Mouse (Mus musculus) liver, embryonic 16.5 days (tissue): ENCODE results near the gene R3hcc1l. TPM values are rescaled to one million over a fixed set of nuclear protein-coding genes. Genes with fewer than 3 reads are reported as not detected.

ENCODE experiments used
- ATAC-seq: fragments of 200-750 bp; cut with Nextera tagmentation; 2 replicates; pipeline ENCODE4 v1.8.0; 2017; ENCODE audit warnings: low read depth, mild to moderate bottlenecking, moderate number of reproducible peaks, moderate library complexity
- H3K27ac ChIP-seq: fragments of 300-500 bp; sonication (generic); 2 replicates; pipeline ENCODE4 v1.5.1; 2014; ENCODE audit warnings: mild to moderate bottlenecking, low read length
- H3K27me3 ChIP-seq: fragments of 300-500 bp; sonication (generic); 2 replicates; pipeline ENCODE4 v1.6.1; 2014; ENCODE audit warnings: low read depth, low read length, mixed read lengths; ENCODE audit not compliant: control insufficient read depth, insufficient read depth
- H3K36me3 ChIP-seq: fragments of 300-500 bp; sonication (generic); 2 replicates; pipeline ENCODE4 v1.6.1; 2014; ENCODE audit warnings: mild to moderate bottlenecking; ENCODE audit not compliant: control insufficient read depth, insufficient read depth
- H3K4me1 ChIP-seq: fragments of 300-500 bp; sonication (generic); 2 replicates; pipeline ENCODE4 v1.6.1; 2014; ENCODE audit warnings: low read depth, low read length, mixed read lengths; ENCODE audit not compliant: control insufficient read depth
- H3K4me2 ChIP-seq: fragments of 300-500 bp; sonication (generic); 2 replicates; pipeline ENCODE4 v1.6.1; 2014; ENCODE audit warnings: low read depth, low read length, mixed read lengths
- H3K4me3 ChIP-seq: fragments of 300-500 bp; sonication (generic); 2 replicates; pipeline ENCODE4 v1.5.1; 2014; ENCODE audit warnings: low read depth, mild to moderate bottlenecking, low read length
- H3K9ac ChIP-seq: fragments of 300-500 bp; sonication (generic); 2 replicates; pipeline ENCODE4 v1.6.1; 2014; ENCODE audit warnings: low read depth, low read length
- H3K9me3 ChIP-seq: fragments of 300-500 bp; sonication (generic); replicated peaks from 2 replicates; pipeline ENCODE4 v1.6.1; 2016; ENCODE audit warnings: low read length; ENCODE audit not compliant: control insufficient read depth
- WGBS: fragments of 180-500 bp; shearing (Covaris S2); extraction: QIAGEN DNeasy Blood & Tissue Kit; methylation state at CpG from one replicate; pipeline ENCODE4 v1.1.7; 2014; ENCODE audit not compliant: insufficient replicate concordance; 5-methylcytosine and 5-hydroxymethylcytosine counted together
- polyA plus RNA-seq: library from polyadenylated mRNA; unstranded; fragments of >200 nt; fragmentation: Nextera tagmentation; extraction: Ambion mirVana; gene quantifications from 2 replicates; pipeline ENCODE4 v1.2.1, GENCODE M21; 2015

R3hcc1l gene
- polyA plus RNA-seq, 1 experiment from 2014 or later: 12.4 TPM

DNA sequence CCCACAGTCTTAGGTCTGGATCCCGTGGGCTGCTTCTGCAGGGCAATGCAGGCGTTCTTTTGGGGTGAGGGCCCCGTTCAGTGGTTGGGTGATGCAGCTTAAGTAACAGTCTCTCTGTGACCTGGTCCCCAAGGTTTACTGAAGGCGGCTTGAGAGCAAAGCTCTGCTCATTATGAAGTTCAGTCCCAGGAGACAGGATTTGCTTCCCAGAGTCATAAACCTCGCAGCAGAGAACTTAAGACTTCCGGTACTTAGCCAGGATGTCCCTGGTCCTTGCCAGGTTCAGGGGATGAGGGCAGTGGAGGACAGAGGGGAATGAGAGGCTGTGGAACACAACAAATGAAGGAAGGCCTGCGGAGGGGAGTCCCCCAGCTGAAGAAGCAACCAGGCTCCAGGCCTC, 94.6 kb downstream of the R3hcc1l start:
- H3K9ac ChIP-seq: no peak overlapping the region

DNA sequence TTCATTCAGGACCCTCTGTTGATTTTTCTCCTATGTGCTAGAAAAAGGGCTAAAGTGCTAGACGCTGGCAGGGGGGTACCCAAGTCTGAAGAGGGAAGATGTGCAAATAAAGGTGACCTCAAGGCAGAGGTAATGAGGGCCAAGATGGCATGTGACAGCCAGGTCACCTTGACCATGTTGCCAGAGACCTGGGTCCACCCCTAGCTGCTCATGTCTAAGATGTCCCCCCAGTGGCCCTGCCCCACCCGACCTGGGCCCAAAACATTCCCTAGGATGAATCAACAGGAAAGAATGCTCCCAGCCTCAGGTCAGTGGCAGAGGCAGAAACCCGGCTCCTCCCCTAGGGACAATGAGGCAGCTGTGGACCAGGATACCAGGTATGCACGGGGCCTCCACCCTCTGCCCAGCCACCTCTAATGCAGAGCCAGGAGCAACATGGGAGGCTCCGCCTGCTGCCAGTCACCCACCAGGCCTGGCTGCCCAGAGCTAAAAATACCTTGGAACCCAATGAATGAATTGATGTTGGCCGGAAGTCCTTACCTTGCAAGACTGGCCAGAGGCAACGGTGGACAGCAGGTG, 95.2 kb downstream of the R3hcc1l start:
- Histone ChIP-seq H3K4me2 (no peak overlapping the region), H3K9ac (no peak overlapping the region), H3K27ac (no peak overlapping the region), H3K9me3 (no peaks in the 10 kb centered on the region), H3K4me3 (no peak overlapping the region), H3K4me1 (no peaks in the 10 kb centered on the region), H3K27me3 (peaks cover 24% of the 10 kb centered on the region), H3K36me3 (no peaks in the 10 kb centered on the region)
- WGBS: 51% methylated on average over 7 of the region's 7 CpGs
- ATAC-seq: no peak

More for the DNA sequence above, 94.6 kb downstream of the R3hcc1l start:
- no peak for ATAC-seq
- Histone ChIP-seq H3K27me3 (peaks cover 24% of the 10 kb centered on the region), H3K4me1 (no peaks in the 10 kb centered on the region), H3K27ac (no peak overlapping the region), H3K36me3 (no peaks in the 10 kb centered on the region), H3K9me3 (no peaks in the 10 kb centered on the region), H3K4me2 (peak overlapping the region; percentile 47), H3K4me3 (no peak overlapping the region; the same call in 1 of the 2 replicates)
- WGBS: 14% methylated on average over 7 of the region's 7 CpGs

DNA sequence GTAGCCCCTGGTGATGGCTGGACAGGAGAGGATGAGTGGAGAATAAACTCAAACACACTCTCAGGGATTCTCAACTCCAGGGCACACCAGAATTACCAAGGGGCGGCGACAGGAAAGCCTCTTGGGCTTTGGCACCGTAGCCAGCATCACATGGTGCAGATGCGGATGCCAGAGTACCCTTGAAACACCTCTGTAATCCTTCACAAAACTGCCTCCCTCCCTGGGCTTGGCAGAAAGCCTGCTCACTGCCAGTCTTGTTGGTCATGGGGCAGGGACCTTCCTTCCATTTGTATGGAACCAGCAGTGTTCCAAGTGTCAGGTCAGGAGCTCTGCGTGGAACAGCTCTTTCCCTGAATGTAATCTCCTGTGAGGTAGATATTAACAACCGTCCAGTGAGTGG, 109.5 kb downstream of the R3hcc1l start:
- Histone ChIP-seq H3K4me1 (no peaks in the 10 kb centered on the region), H3K4me2 (no peak overlapping the region), H3K9ac (no peak overlapping the region), H3K9me3 (no peaks in the 10 kb centered on the region), H3K27me3 (no peaks in the 10 kb centered on the region), H3K4me3 (no peak overlapping the region), H3K36me3 (no peaks in the 10 kb centered on the region), H3K27ac (no peak overlapping the region)
- 78% methylated on average over 6 of the region's 6 CpGs for WGBS
- ATAC-seq: no peak

DNA sequence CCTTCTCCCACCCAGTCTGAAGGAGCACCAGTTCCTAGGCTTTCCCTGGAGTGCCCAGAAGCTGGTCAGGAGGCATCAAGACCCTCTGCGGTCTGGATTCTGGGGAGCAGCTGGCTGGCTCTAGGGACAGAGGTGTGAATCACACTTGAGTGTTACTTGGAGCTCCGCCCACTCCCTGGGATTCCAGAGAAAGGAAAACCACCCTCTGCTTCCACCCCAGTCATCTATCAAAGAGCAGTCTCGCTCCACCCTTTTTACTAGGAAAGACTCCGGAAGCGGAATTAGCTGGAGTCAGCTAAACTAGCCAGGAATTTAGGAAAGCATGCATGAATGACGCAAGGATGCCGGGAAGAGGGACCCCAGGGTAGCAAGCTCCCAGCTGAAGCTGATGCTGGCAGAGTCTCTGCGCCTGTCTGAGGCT, 113.0 kb downstream of the R3hcc1l start:
- no peak overlapping the region for H3K4me2 ChIP-seq
- H3K4me1 ChIP-seq: no peaks in the 10 kb centered on the region
- H3K27me3 ChIP-seq: no peaks in the 10 kb centered on the region
- no peak overlapping the region for H3K4me3 ChIP-seq
- no peak overlapping the region for H3K27ac ChIP-seq
- 10% methylated on average over 8 of the region's 8 CpGs for WGBS
- no peaks in the 10 kb centered on the region for H3K36me3 ChIP-seq
- no peak overlapping the region for H3K9ac ChIP-seq
- no peak for ATAC-seq
- no peaks in the 10 kb centered on the region for H3K9me3 ChIP-seq

DNA sequence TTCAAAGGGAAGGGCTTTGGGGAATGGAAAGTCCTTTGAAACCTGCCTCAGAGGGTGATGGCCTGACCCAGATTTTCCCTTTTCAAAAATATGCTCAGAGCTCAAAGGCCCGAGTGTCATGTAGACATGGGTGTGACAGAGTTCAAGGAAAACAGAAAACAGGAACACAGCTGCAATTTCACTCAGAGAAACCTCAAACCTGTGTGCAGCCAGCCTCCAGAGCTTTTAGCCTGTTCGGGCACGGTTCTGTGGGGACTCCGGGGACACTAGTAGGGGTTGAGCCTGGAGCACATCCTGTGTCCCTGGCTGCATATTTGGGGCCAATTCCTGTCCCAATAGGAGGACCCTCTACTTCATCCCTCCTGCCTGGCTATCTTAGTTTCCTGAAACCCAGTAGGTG, 113.7 kb downstream of the R3hcc1l start:
- Histone ChIP-seq H3K36me3 (no peaks in the 10 kb centered on the region), H3K4me2 (no peak overlapping the region), H3K9me3 (no peaks in the 10 kb centered on the region), H3K27ac (no peak overlapping the region), H3K4me3 (no peak overlapping the region), H3K4me1 (no peaks in the 10 kb centered on the region), H3K9ac (no peak overlapping the region), H3K27me3 (no peaks in the 10 kb centered on the region)
- no peak for ATAC-seq
- WGBS: 48% methylated on average over 4 of the region's 4 CpGs

DNA sequence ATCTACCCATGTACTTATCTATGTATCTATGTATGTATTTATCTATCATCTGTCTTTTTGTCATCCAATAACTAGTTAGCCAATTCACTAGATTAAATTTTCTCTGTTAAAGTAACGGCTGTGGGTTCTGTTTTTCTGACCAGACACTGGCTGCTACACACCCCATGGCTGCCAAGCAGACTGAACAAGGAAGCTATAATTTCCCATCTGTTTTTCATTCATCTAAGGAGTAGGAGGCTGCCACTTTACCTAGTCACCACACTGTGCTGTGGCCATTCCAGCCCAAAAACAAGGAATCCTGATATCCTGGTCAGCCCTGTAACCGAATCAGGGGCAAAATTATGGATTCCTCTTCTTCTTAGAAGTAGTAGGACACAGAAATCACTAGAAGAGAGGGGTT, 115.1 kb downstream of the R3hcc1l start:
- Histone ChIP-seq H3K4me2 (no peak overlapping the region), H3K4me1 (no peaks in the 10 kb centered on the region), H3K27ac (no peak overlapping the region), H3K27me3 (no peaks in the 10 kb centered on the region), H3K4me3 (no peak overlapping the region), H3K9ac (no peak overlapping the region), H3K9me3 (no peaks in the 10 kb centered on the region), H3K36me3 (no peaks in the 10 kb centered on the region)
- ATAC-seq: no peak
- WGBS: 53% methylated on average over 2 of the region's 2 CpGs

DNA sequence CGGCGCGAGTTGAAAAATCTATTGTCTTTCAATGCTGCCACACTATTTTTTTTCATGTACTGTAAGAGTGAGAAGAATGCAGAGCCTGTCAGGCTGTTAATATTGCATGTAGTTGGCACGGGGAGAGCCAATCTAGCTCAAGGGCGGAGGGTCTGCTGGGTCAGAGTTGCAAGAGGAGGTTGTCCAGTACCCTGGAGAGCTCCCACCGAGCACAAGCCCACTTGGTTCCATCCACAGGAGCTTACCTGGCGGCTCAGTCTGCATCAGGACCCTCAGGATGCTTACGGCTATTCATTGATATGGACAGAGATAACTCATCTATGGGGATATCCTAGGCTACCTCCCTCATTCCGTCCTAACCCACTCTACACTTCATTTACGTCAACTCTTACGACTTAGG, 118.1 kb downstream of the R3hcc1l start:
- Histone ChIP-seq H3K4me2 (no peak overlapping the region), H3K4me3 (no peak overlapping the region), H3K27ac (no peak overlapping the region), H3K36me3 (no peaks in the 10 kb centered on the region), H3K4me1 (no peaks in the 10 kb centered on the region), H3K27me3 (no peaks in the 10 kb centered on the region), H3K9me3 (no peaks in the 10 kb centered on the region), H3K9ac (no peak overlapping the region)
- no peak for ATAC-seq
- WGBS: 45% methylated on average over 11 of the region's 11 CpGs

DNA sequence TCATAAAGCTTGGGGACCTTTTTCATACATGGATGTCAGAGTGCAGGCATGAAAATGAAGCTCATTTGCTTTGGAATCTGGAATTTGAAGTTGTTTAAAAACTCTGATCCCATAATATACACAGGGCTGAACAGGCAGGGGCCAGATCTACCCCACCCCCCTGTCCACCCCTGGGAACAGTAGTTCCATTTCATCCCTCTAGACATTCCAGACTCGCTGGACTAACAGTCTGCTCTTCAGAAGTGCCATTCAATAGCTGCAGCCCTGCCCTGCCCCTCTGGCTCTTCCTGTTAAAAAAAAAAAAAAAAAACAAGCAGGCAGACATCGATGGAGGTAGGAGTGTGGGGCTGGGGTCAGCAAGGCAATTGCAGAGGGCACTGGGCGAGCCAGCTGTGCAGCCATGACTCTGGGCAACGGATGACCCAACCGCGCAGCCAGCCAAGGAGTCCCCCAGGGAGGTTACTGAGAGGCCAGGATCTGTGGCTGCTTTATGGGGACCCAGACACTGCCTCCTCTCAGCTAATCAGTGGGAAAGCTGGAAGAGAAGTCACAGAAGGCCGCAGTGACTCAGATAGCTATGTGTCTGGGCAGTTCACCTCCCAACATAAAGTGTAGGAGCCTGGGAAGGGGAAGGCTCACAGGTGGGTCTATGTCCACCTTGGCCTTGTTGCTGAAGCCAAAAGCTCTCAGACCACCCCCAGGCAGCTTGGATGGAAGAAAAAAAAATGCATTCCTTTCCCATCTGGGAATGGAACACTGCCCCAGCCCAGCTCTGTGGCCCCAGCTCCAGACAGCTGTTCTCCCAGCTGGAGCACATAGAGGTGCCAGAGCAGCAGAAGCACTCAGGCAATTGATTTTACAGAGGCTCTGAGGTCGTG, 120.3 kb downstream of the R3hcc1l start:
- 46% methylated on average over 8 of the region's 8 CpGs for WGBS
- H3K9ac ChIP-seq: no peak overlapping the region
- H3K9me3 ChIP-seq: no peaks in the 10 kb centered on the region
- no peak overlapping the region for H3K4me3 ChIP-seq
- H3K4me1 ChIP-seq: no peaks in the 10 kb centered on the region
- no peaks in the 10 kb centered on the region for H3K27me3 ChIP-seq
- no peaks in the 10 kb centered on the region for H3K36me3 ChIP-seq
- ATAC-seq: no peak
- no peak overlapping the region for H3K27ac ChIP-seq
- H3K4me2 ChIP-seq: no peak overlapping the region

DNA sequence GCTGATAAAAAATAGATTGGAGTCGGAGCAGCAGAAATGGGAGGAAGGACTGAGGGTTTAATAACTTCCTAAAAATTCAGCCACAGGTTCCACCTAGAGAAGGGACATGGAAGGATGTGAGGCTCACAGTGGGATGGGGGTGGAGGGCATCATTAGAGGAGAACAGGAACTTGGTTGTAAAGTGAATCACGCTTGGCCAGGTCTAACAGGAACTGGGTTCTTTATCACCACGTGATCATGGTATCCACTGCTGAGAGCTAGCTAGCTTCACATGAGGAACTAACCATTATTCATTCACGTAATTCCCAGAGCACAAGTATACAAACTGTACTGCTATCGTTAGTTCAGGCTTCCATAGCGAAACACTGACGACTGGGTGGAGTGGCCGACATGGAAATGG, 121.0 kb downstream of the R3hcc1l start:
- no peak overlapping the region for H3K4me2 ChIP-seq
- no peaks in the 10 kb centered on the region for H3K36me3 ChIP-seq
- no peaks in the 10 kb centered on the region for H3K9me3 ChIP-seq
- 25% methylated on average over 8 of the region's 8 CpGs for WGBS
- no peak overlapping the region for H3K9ac ChIP-seq
- H3K4me1 ChIP-seq: no peaks in the 10 kb centered on the region
- no peak for ATAC-seq
- H3K27me3 ChIP-seq: no peaks in the 10 kb centered on the region
- H3K27ac ChIP-seq: no peak overlapping the region
- no peak overlapping the region for H3K4me3 ChIP-seq
